Mouse (Mus musculus) layer of hippocampus, adult 18-20 months (tissue): ENCODE data around the gene Scarf2. TPM values are rescaled to one million over a fixed set of nuclear protein-coding genes. Genes with fewer than 3 reads are reported as not detected.

Experiments
- DNase-seq, 2 experiments: peaks; one replicate each; pipeline ENCODE4 v3.0.0; 2022; ENCODE audit warnings: low spot score in 2 of 2
- long read RNA-seq: library from polyadenylated mRNA; stranded (forward); transcript quantifications from one replicate; pipeline ENCODE4 v2.0.0, GENCODE M21; 2021
- total RNA-seq, 2 experiments: library from RNA; stranded (reverse); gene quantifications; 2 replicates each; pipeline ENCODE4 v1.2.3; 2021

Scarf2 gene
- 1 to 10 TPM; 1.5 to 2.5 TPM for total RNA-seq
- long read RNA-seq, partial matches to known transcripts = 0 of 3 reads
- long read RNA-seq, other reads (novel, unspliced or antisense) = 1 of 3 reads

- DNase-seq = no peak
These were observed at the start of gene Scarf2 for GRCm38 (mm10) chr16:17796971-17797811. Scarf2 (plus strand) TSS chr16:17797282.

- no peak for DNase-seq
These were observed 44.1 kb upstream of the Scarf2 start for GRCm38 (mm10) chr16:17753001-17753400.

- DNase-seq = no peak
These were observed 43.4 kb upstream of the Scarf2 start for GRCm38 (mm10) chr16:17753686-17754085.

- DNase-seq = no peak
These were observed 39.3 kb upstream of the Scarf2 start for GRCm38 (mm10) chr16:17757756-17758155.

- no peak for DNase-seq
These were observed 38.2 kb upstream of the Scarf2 start for GRCm38 (mm10) chr16:17758902-17759301.

- peak; percentile 87 to 90 for DNase-seq
These were observed 37.7 kb upstream of the Scarf2 start, which contains the start of gene Klhl22 for GRCm38 (mm10) chr16:17759344-17759773. Klhl22 (plus strand) TSS chr16:17759618.

- DNase-seq = peak; percentile 15 to 47
These were observed 37.2 kb upstream of the Scarf2 start for GRCm38 (mm10) chr16:17759813-17760321.

- peak in 1 of 2 experiments; percentile 43 for DNase-seq
These were observed 36.4 kb upstream of the Scarf2 start for GRCm38 (mm10) chr16:17760657-17761056.

- no peak for DNase-seq
These were observed 36.0 kb upstream of the Scarf2 start for GRCm38 (mm10) chr16:17761074-17761473.

- no peak for DNase-seq
These were observed 33.0 kb upstream of the Scarf2 start for GRCm38 (mm10) chr16:17764108-17764511.

- peak; percentile 47 to 67 for DNase-seq
These were observed 28.2 kb upstream of the Scarf2 start for GRCm38 (mm10) chr16:17768834-17769233.

GRCm38 (mm10) chr16:17771117-17771865 is 25.8 kb upstream of the Scarf2 start:
- no peak for DNase-seq

GRCm38 (mm10) chr16:17776828-17777227 is 20.3 kb upstream of the Scarf2 start:
- no peak for DNase-seq

- no peak for DNase-seq
These were observed 18.9 kb upstream of the Scarf2 start for GRCm38 (mm10) chr16:17778223-17778622.

GRCm38 (mm10) chr16:17779692-17780091 is 17.4 kb upstream of the Scarf2 start:
- DNase-seq = no peak

- no peak for DNase-seq
These were observed 11.7 kb upstream of the Scarf2 start for GRCm38 (mm10) chr16:17785337-17785736.

- no peak for DNase-seq
These were observed 4.4 kb upstream of the Scarf2 start for GRCm38 (mm10) chr16:17792728-17793127.

GRCm38 (mm10) chr16:17794047-17794446 is 3.0 kb upstream of the Scarf2 start:
- no peak for DNase-seq

GRCm38 (mm10) chr16:17795643-17796042 is 1.4 kb upstream of the Scarf2 start:
- no peak for DNase-seq

GRCm38 (mm10) chr16:17796519-17796918 is 563 bp upstream of the Scarf2 start:
- no peak for DNase-seq

GRCm38 (mm10) chr16:17797812-17798311 is 780 bp downstream of the Scarf2 start:
- DNase-seq = no peak
